Mouse (Mus musculus) embryonic fibroblast, embryonic 13.5 days (primary cell): Measurements from ENCODE around the gene Cbwd1. TPM values are rescaled to one million over a fixed set of nuclear protein-coding genes. Genes with fewer than 3 reads are reported as not detected.

Experiments
- H3K27ac ChIP-seq: 2 replicates; pipeline ENCODE4 v1.5.1; 2012; ENCODE audit warnings: low read length, control low read depth, inconsistent platforms; ENCODE audit not compliant: insufficient read depth
- H3K4me1 ChIP-seq: 2 replicates; pipeline ENCODE4 v1.6.1; 2011; ENCODE audit warnings: low read length; ENCODE audit not compliant: control insufficient read depth, insufficient read depth
- H3K4me3 ChIP-seq: 2 replicates; pipeline ENCODE4 v1.5.1; 2011; ENCODE audit warnings: mild to moderate bottlenecking, control low read depth, low read length; ENCODE audit not compliant: insufficient read depth
- CTCF ChIP-seq: IDR thresholded peaks from 2 replicates; pipeline ENCODE4 v1.5.1; 2011; ENCODE audit warnings: mild to moderate bottlenecking, control low read depth, low read length, moderate library complexity, borderline replicate concordance; ENCODE audit not compliant: insufficient read depth
- POLR2A ChIP-seq: IDR thresholded peaks from 2 replicates; pipeline ENCODE4 v1.6.1; 2011; ENCODE audit warnings: low read depth, mild to moderate bottlenecking, control low read depth, low read length, moderate library complexity
- polyA plus RNA-seq: library from polyadenylated mRNA; stranded (reverse); fragments of >200 nt; gene quantifications from 2 replicates; pipeline ENCODE4 v1.2.4, GENCODE M21; 2011; ENCODE audit warnings: low read depth; ENCODE audit not compliant: missing spikeins, insufficient read length

Cbwd1 gene
- polyA plus RNA-seq, 1 experiment = 17.6 TPM

- H3K4me3 ChIP-seq = no peak overlapping the region
- H3K27ac ChIP-seq = no peak overlapping the region
- peaks cover 7% of the 10 kb centered on the region; the same call in 1 of the 2 replicates for H3K4me1 ChIP-seq
- no peak for TF ChIP-seq POLR2A
- no peak for TF ChIP-seq CTCF
These were observed 35.6 kb upstream of the Cbwd1 start for GRCm38 (mm10) chr19:24996815-24997704.

GRCm38 (mm10) chr19:24994900-24995299 lies 33.5 kb upstream of the Cbwd1 start:
- TF ChIP-seq CTCF = no peak
- no peak for TF ChIP-seq POLR2A
- Histone ChIP-seq H3K4me3 (no peak overlapping the region), H3K27ac (no peak overlapping the region), H3K4me1 (peaks cover 7% of the 10 kb centered on the region; the same call in 1 of the 2 replicates)

- no peak overlapping the region for H3K4me3 ChIP-seq
- TF ChIP-seq POLR2A (no peak), CTCF (no peak)
- H3K4me1 ChIP-seq = peaks cover 7% of the 10 kb centered on the region; the same call in 1 of the 2 replicates
- H3K27ac ChIP-seq = no peak overlapping the region
These were observed 32.1 kb upstream of the Cbwd1 start for GRCm38 (mm10) chr19:24993526-24993925.

- 0 out of 2 replicates have a peak, but pooled peaks cover 4% of the 10 kb centered on the region for H3K4me1 ChIP-seq
- H3K4me3 ChIP-seq = no peak overlapping the region
- H3K27ac ChIP-seq = no peak overlapping the region
- no peak for TF ChIP-seq CTCF
- no peak for TF ChIP-seq POLR2A
These were observed 28.9 kb upstream of the Cbwd1 start for GRCm38 (mm10) chr19:24990138-24990822.

GRCm38 (mm10) chr19:24988831-24989230 lies 27.4 kb upstream of the Cbwd1 start:
- no peak overlapping the region for H3K4me3 ChIP-seq
- no peak overlapping the region for H3K27ac ChIP-seq
- TF ChIP-seq POLR2A (no peak), CTCF (no peak)
- H3K4me1 ChIP-seq = peaks cover 7% of the 10 kb centered on the region

- Histone ChIP-seq H3K4me1 (peaks cover 10% of the 10 kb centered on the region), H3K27ac (no peak overlapping the region), H3K4me3 (no peak overlapping the region)
- no peak for TF ChIP-seq CTCF
- no peak for TF ChIP-seq POLR2A
These were observed 25.9 kb upstream of the Cbwd1 start for GRCm38 (mm10) chr19:24987355-24987754.

- H3K27ac ChIP-seq = no peak overlapping the region
- H3K4me1 ChIP-seq = peaks cover 10% of the 10 kb centered on the region
- H3K4me3 ChIP-seq = no peak overlapping the region
- TF ChIP-seq CTCF = no peak
- no peak for TF ChIP-seq POLR2A
These were observed 23.6 kb upstream of the Cbwd1 start for GRCm38 (mm10) chr19:24985045-24985444.

- Histone ChIP-seq H3K4me3 (no peak overlapping the region), H3K27ac (no peak overlapping the region), H3K4me1 (peaks cover 10% of the 10 kb centered on the region)
- TF ChIP-seq POLR2A (no peak), CTCF (no peak)
These were observed 22.6 kb upstream of the Cbwd1 start for GRCm38 (mm10) chr19:24983857-24984498.

- H3K4me3 ChIP-seq = no peak overlapping the region
- TF ChIP-seq CTCF = no peak
- no peak for TF ChIP-seq POLR2A
- peaks cover 10% of the 10 kb centered on the region for H3K4me1 ChIP-seq
- H3K27ac ChIP-seq = no peak overlapping the region
These were observed 21.6 kb upstream of the Cbwd1 start for GRCm38 (mm10) chr19:24983050-24983449.

- Histone ChIP-seq H3K4me1 (peaks cover 10% of the 10 kb centered on the region), H3K4me3 (no peak overlapping the region), H3K27ac (no peak overlapping the region)
- no peak for TF ChIP-seq CTCF
- TF ChIP-seq POLR2A = no peak
These were observed 19.9 kb upstream of the Cbwd1 start for GRCm38 (mm10) chr19:24981294-24981693.
